ENCODE assay signal across 17 mouse cellular contexts in genomic region chr3:132766033-132766726, GRCm38 (mm10).
DNase-seq lines count a peak whose midpoint lies in the region; ATAC-seq and TF ChIP-seq lines count a peak whose summit lies in the region.
"Had no signal": no experiment of that assay in that cellular context is flagged by ENCODE, and none has a peak within 500 bp of the region (broad histone marks: within the 10 kb centered on the region; RNA-seq: fewer than 3 reads in every experiment).

No protein-coding gene starts in this region.

- 83% methylated on average over 17 of the region's 17 CpGs for WGBS in forebrain, embryonic 10.5 days
- 75% methylated on average over 17 of the region's 17 CpGs for WGBS in forebrain, embryonic 15.5 days
- WGBS in hindbrain, postnatal 0 days = 70% methylated on average over 17 of the region's 17 CpGs
- 81% methylated on average over 17 of the region's 17 CpGs for WGBS in neural tube, embryonic 12.5 days
- WGBS in intestine, embryonic 15.5 days = 85% methylated on average over 17 of the region's 17 CpGs

- 0 out of 2 replicates have a peak, but pooled peaks have one; percentile 58 for ATAC-seq in forebrain, embryonic 15.5 days (replicated peaks)
- ATAC-seq in hindbrain, postnatal 0 days = peak; percentile 74
- ATAC-seq in neural tube, embryonic 12.5 days (ENCODE audit: low FRiP score, low read depth) = peak; percentile 77
- no peak for ATAC-seq in intestine, embryonic 15.5 days
- ATAC-seq: CD4-positive, CD25-positive, alpha-beta regulatory T cell, adult 4 months had no signal

- no peak for DNase-seq in forebrain, embryonic 10.5 days (ENCODE audit: extremely low spot score, low spot score)
- peak; percentile 22 for DNase-seq in hindbrain, postnatal 0 days (ENCODE audit: low spot score)
- no peak for DNase-seq in thymus, postnatal 25 days
- no peak for DNase-seq in MN1 (ENCODE audit: low spot score)
- DNase-seq: cerebellum, postnatal 25 days; gastrocnemius, postnatal 14 days; heart, postnatal 14 days had no signal

- H3K27me3 ChIP-seq in forebrain, embryonic 10.5 days (ENCODE audit: poor library complexity, severe bottlenecking) = no peaks in the 10 kb centered on the region
- no peaks in the 10 kb centered on the region for H3K27me3 ChIP-seq in forebrain, embryonic 15.5 days
- H3K27me3 ChIP-seq in hindbrain, postnatal 0 days (ENCODE audit: insufficient read depth, low read length) = no peaks in the 10 kb centered on the region
- H3K27me3 ChIP-seq in neural tube, embryonic 12.5 days (replicated peaks) = no peaks in the 10 kb centered on the region
- H3K27me3 ChIP-seq in intestine, embryonic 15.5 days (replicated peaks) = no peaks in the 10 kb centered on the region
- H3K27me3 ChIP-seq: embryonic facial prominence, embryonic 13.5 days; limb, embryonic 13.5 days; liver, embryonic 15.5 days had no signal

- H3K4me1 ChIP-seq in forebrain, embryonic 10.5 days = peaks cover 9% of the 10 kb centered on the region
- H3K4me1 ChIP-seq in forebrain, embryonic 15.5 days = peaks cover 6% of the 10 kb centered on the region; the same call in 1 of the 2 replicates
- no peaks in the 10 kb centered on the region for H3K4me1 ChIP-seq in hindbrain, postnatal 0 days (ENCODE audit: insufficient read depth, low read length)
- H3K4me1 ChIP-seq in neural tube, embryonic 12.5 days = no peaks in the 10 kb centered on the region
- no peaks in the 10 kb centered on the region for H3K4me1 ChIP-seq in intestine, embryonic 15.5 days (replicated peaks)
- H3K4me1 ChIP-seq: embryonic facial prominence, embryonic 13.5 days; limb, embryonic 13.5 days; liver, embryonic 15.5 days had no signal

- H3K9ac ChIP-seq in forebrain, embryonic 15.5 days (replicated peaks) = no peak overlapping the region
- no peak overlapping the region for H3K9ac ChIP-seq in hindbrain, postnatal 0 days (replicated peaks; ENCODE audit: low read length)
- no peak overlapping the region for H3K9ac ChIP-seq in neural tube, embryonic 12.5 days
- no peak overlapping the region for H3K9ac ChIP-seq in intestine, embryonic 15.5 days
- H3K9ac ChIP-seq: embryonic facial prominence, embryonic 13.5 days; limb, embryonic 13.5 days; liver, embryonic 15.5 days had no signal

- no peak for TF ChIP-seq CTCF in hindbrain, postnatal 0 days (IDR thresholded peaks at IDR 0.05; ENCODE audit: low read depth)

- no peaks in the 10 kb centered on the region for H3K9me3 ChIP-seq in forebrain, embryonic 10.5 days
- H3K9me3 ChIP-seq in forebrain, embryonic 15.5 days = no peaks in the 10 kb centered on the region
- H3K9me3 ChIP-seq in hindbrain, postnatal 0 days (ENCODE audit: low read length) = no peaks in the 10 kb centered on the region
- no peaks in the 10 kb centered on the region for H3K9me3 ChIP-seq in neural tube, embryonic 12.5 days
- H3K9me3 ChIP-seq in intestine, embryonic 15.5 days = no peaks in the 10 kb centered on the region
- H3K9me3 ChIP-seq: embryonic facial prominence, embryonic 13.5 days; heart, embryonic 10.5 days; limb, embryonic 13.5 days; liver, embryonic 15.5 days had no signal

- no peak overlapping the region for H3K4me3 ChIP-seq in forebrain, embryonic 10.5 days
- no peak overlapping the region for H3K4me3 ChIP-seq in forebrain, embryonic 15.5 days
- H3K4me3 ChIP-seq in hindbrain, postnatal 0 days (ENCODE audit: low read length) = no peak overlapping the region
- no peak overlapping the region for H3K4me3 ChIP-seq in neural tube, embryonic 12.5 days
- no peak overlapping the region for H3K4me3 ChIP-seq in intestine, embryonic 15.5 days (replicated peaks)
- H3K4me3 ChIP-seq: embryonic facial prominence, embryonic 13.5 days; heart, embryonic 10.5 days; layer of hippocampus, adult 2 months; left cerebral cortex, adult 2 months; limb, embryonic 13.5 days; liver, embryonic 15.5 days had no signal

- no peaks in the 10 kb centered on the region for H3K36me3 ChIP-seq in forebrain, embryonic 10.5 days (replicated peaks)
- 0 out of 2 replicates have a peak, but pooled peaks cover 4% of the 10 kb centered on the region for H3K36me3 ChIP-seq in forebrain, embryonic 15.5 days
- H3K36me3 ChIP-seq in hindbrain, postnatal 0 days (ENCODE audit: insufficient read depth, low read length) = no peaks in the 10 kb centered on the region
- no peaks in the 10 kb centered on the region for H3K36me3 ChIP-seq in neural tube, embryonic 12.5 days
- H3K36me3 ChIP-seq in intestine, embryonic 15.5 days = no peaks in the 10 kb centered on the region
- H3K36me3 ChIP-seq: heart, embryonic 10.5 days; liver, embryonic 15.5 days had no signal

- no peak overlapping the region for H3K4me2 ChIP-seq in forebrain, embryonic 15.5 days (replicated peaks)
- H3K4me2 ChIP-seq in hindbrain, postnatal 0 days (ENCODE audit: low read depth, low read length) = no peak overlapping the region
- no peak overlapping the region for H3K4me2 ChIP-seq in neural tube, embryonic 12.5 days (replicated peaks)
- H3K4me2 ChIP-seq in intestine, embryonic 15.5 days (replicated peaks) = no peak overlapping the region
- H3K4me2 ChIP-seq: embryonic facial prominence, embryonic 13.5 days; limb, embryonic 13.5 days; liver, embryonic 15.5 days had no signal

- H3K27ac ChIP-seq in forebrain, embryonic 10.5 days = 0 out of 2 replicates have a peak overlapping the region, but pooled peaks have one; percentile 1
- H3K27ac ChIP-seq in forebrain, embryonic 15.5 days (replicated peaks) = no peak overlapping the region
- no peak overlapping the region for H3K27ac ChIP-seq in hindbrain, postnatal 0 days
- no peak overlapping the region for H3K27ac ChIP-seq in neural tube, embryonic 12.5 days
- H3K27ac ChIP-seq in intestine, embryonic 15.5 days = no peak overlapping the region
- H3K27ac ChIP-seq: embryonic facial prominence, embryonic 13.5 days; heart, embryonic 10.5 days; layer of hippocampus, adult 2 months; left cerebral cortex, adult 2 months; limb, embryonic 13.5 days; liver, embryonic 15.5 days had no signal
